Mouse (Mus musculus) kidney, embryonic 16.5 days (tissue): ENCODE measurements around the gene Notch4. TPM values are rescaled to one million over a fixed set of nuclear protein-coding genes. Genes with fewer than 3 reads are reported as not detected.

Source experiments
- ATAC-seq: fragments of 200-750 bp; cut with Nextera tagmentation; 2 replicates; pipeline ENCODE4 v1.8.0; 2017; ENCODE audit warnings: moderate TSS enrichment; ENCODE audit not compliant: low FRiP score, low TSS enrichment
- H3K27ac ChIP-seq: fragments of 300-500 bp; sonication (generic); 2 replicates; pipeline ENCODE4 v1.5.1; 2014; ENCODE audit warnings: low read length
- H3K27me3 ChIP-seq: fragments of 300-500 bp; sonication (generic); 2 replicates; pipeline ENCODE4 v1.6.1; 2014; ENCODE audit warnings: low read length, control low read depth, mixed read lengths; ENCODE audit not compliant: insufficient read depth
- H3K36me3 ChIP-seq: fragments of 300-500 bp; sonication (generic); 2 replicates; pipeline ENCODE4 v1.6.1; 2014; ENCODE audit warnings: low read length, control low read depth, mixed read lengths; ENCODE audit not compliant: insufficient read depth
- H3K4me1 ChIP-seq: fragments of 300-500 bp; sonication (generic); 2 replicates; pipeline ENCODE4 v1.6.1; 2014; ENCODE audit warnings: low read length, control low read depth, mixed read lengths; ENCODE audit not compliant: insufficient read depth
- H3K4me2 ChIP-seq: fragments of 300-500 bp; sonication (generic); replicated peaks from 2 replicates; pipeline ENCODE4 v1.6.1; 2014; ENCODE audit warnings: low read depth, low read length
- H3K4me3 ChIP-seq: fragments of 300-500 bp; sonication (generic); 2 replicates; pipeline ENCODE4 v1.5.1; 2014; ENCODE audit warnings: mild to moderate bottlenecking, low read length
- H3K9ac ChIP-seq: fragments of 300-500 bp; sonication (generic); replicated peaks from 2 replicates; pipeline ENCODE4 v1.6.1; 2014; ENCODE audit warnings: low read length
- H3K9me3 ChIP-seq: fragments of 300-500 bp; sonication (generic); 2 replicates; pipeline ENCODE4 v1.6.1; 2016; ENCODE audit warnings: low read length, control low read depth
- WGBS: fragments of 180-500 bp; shearing (Covaris S2); extraction: QIAGEN DNeasy Blood & Tissue Kit; methylation state at CpG from one replicate; pipeline ENCODE4 v1.1.7; 2014; 5-methylcytosine and 5-hydroxymethylcytosine counted together
- polyA plus RNA-seq: library from polyadenylated mRNA; unstranded; fragments of >200 nt; fragmentation: Nextera tagmentation; extraction: Ambion mirVana; gene quantifications from 2 replicates; pipeline ENCODE4 v1.2.1, GENCODE M21; 2015

Gene Notch4
- polyA plus RNA-seq, 1 experiment from 2014 or later, result 7.6 TPM

- Histone ChIP-seq H3K27me3 (no peaks in the 10 kb centered on the region), H3K9ac (peak overlapping the region; percentile 99), H3K9me3 (no peaks in the 10 kb centered on the region), H3K4me3 (peak overlapping the region; percentile 20), H3K4me1 (peaks cover 70% of the 10 kb centered on the region), H3K27ac (peak overlapping the region; percentile 100), H3K4me2 (peak overlapping the region; percentile 95), H3K36me3 (peaks cover 10% of the 10 kb centered on the region)
- WGBS, result 45% methylated on average over 15 of the region's 15 CpGs
- ATAC-seq, result no peak
These were observed 26.3 kb downstream of the Notch4 start for GRCm38 (mm10) chr17:34590154-34590987.

GRCm38 (mm10) chr17:34591029-34591993 lies 27.2 kb downstream of the Notch4 start, which contains the start of gene Pbx2:
Gene Pbx2, plus strand, starts transcription at chr17:34591266.
- 4% methylated on average over 21 of the region's 21 CpGs for WGBS
- Histone ChIP-seq H3K9me3 (no peaks in the 10 kb centered on the region), H3K36me3 (peaks cover 19% of the 10 kb centered on the region), H3K27me3 (no peaks in the 10 kb centered on the region), H3K4me1 (peaks cover 74% of the 10 kb centered on the region), H3K27ac (peak within 1 kb of the TSS; percentile 100), H3K4me2 (peak within 1 kb of the TSS; percentile 95), H3K9ac (peak within 1 kb of the TSS; percentile 99), H3K4me3 (peak within 1 kb of the TSS; percentile 88)
- peak; percentile 52 for ATAC-seq

- Histone ChIP-seq H3K9me3 (no peaks in the 10 kb centered on the region), H3K36me3 (peaks cover 19% of the 10 kb centered on the region), H3K27ac (peak overlapping the region; percentile 100), H3K4me2 (peak overlapping the region; percentile 95), H3K4me3 (peak overlapping the region; percentile 88), H3K9ac (peak overlapping the region; percentile 99), H3K27me3 (no peaks in the 10 kb centered on the region), H3K4me1 (peaks cover 77% of the 10 kb centered on the region)
- ATAC-seq, result peak; percentile 73
- 0% methylated on average over 26 of the region's 35 CpGs for WGBS
These were observed 27.9 kb downstream of the Notch4 start for GRCm38 (mm10) chr17:34591994-34592375.

GRCm38 (mm10) chr17:34592581-34593549 lies 28.8 kb downstream of the Notch4 start:
- peak overlapping the region; percentile 99 for H3K9ac ChIP-seq
- H3K9me3 ChIP-seq, result no peaks in the 10 kb centered on the region
- peak overlapping the region; percentile 88 for H3K4me3 ChIP-seq
- H3K4me1 ChIP-seq, result peaks cover 84% of the 10 kb centered on the region
- peaks cover 19% of the 10 kb centered on the region for H3K36me3 ChIP-seq
- H3K27me3 ChIP-seq, result no peaks in the 10 kb centered on the region
- peak overlapping the region; percentile 100 for H3K27ac ChIP-seq
- ATAC-seq, result peak; percentile 2; the same call in 1 of the 2 replicates
- under 1% methylated on average over 24 of the region's 32 CpGs for WGBS
- peak overlapping the region; percentile 95 for H3K4me2 ChIP-seq

- H3K27ac ChIP-seq, result peak overlapping the region; percentile 100
- WGBS, result 30% methylated on average over 33 of the region's 34 CpGs
- H3K4me1 ChIP-seq, result peaks cover 81% of the 10 kb centered on the region
These were observed 29.9 kb downstream of the Notch4 start for GRCm38 (mm10) chr17:34593752-34594525.

GRCm38 (mm10) chr17:34596098-34596497 lies 32.0 kb downstream of the Notch4 start:
- Histone ChIP-seq H3K36me3 (peaks cover 28% of the 10 kb centered on the region), H3K4me2 (peak overlapping the region; percentile 95; the same call in 1 of the 2 replicates), H3K9ac (no peak overlapping the region; the same call in 1 of the 2 replicates), H3K27me3 (no peaks in the 10 kb centered on the region), H3K4me3 (no peak overlapping the region), H3K27ac (no peak overlapping the region; the same call in 1 of the 2 replicates), H3K9me3 (no peaks in the 10 kb centered on the region), H3K4me1 (peaks cover 62% of the 10 kb centered on the region)
- no peak for ATAC-seq
- WGBS, result 45% methylated on average over 8 of the region's 8 CpGs

More at GRCm38 (mm10) chr17:34593752-34594525, 29.9 kb downstream of the Notch4 start:
- H3K9ac ChIP-seq, result peak overlapping the region; percentile 99
- H3K4me3 ChIP-seq, result peak overlapping the region; percentile 88
- no peaks in the 10 kb centered on the region for H3K9me3 ChIP-seq
- H3K36me3 ChIP-seq, result peaks cover 19% of the 10 kb centered on the region
- H3K27me3 ChIP-seq, result no peaks in the 10 kb centered on the region
- H3K4me2 ChIP-seq, result peak overlapping the region; percentile 95
- no peak for ATAC-seq

GRCm38 (mm10) chr17:34597566-34598095 lies 33.6 kb downstream of the Notch4 start, which contains the start of gene Ager:
Gene Ager, plus strand, starts transcription at chr17:34597862.
- WGBS, result 26% methylated on average over 5 of the region's 6 CpGs
- H3K4me1 ChIP-seq, result peaks cover 64% of the 10 kb centered on the region
- ATAC-seq, result no peak

GRCm38 (mm10) chr17:34599891-34600290 lies 35.8 kb downstream of the Notch4 start:
- Histone ChIP-seq H3K27me3 (no peaks in the 10 kb centered on the region), H3K27ac (no peak overlapping the region), H3K4me1 (peaks cover 55% of the 10 kb centered on the region), H3K4me3 (no peak overlapping the region), H3K4me2 (no peak overlapping the region), H3K9ac (no peak overlapping the region), H3K9me3 (no peaks in the 10 kb centered on the region), H3K36me3 (peaks cover 27% of the 10 kb centered on the region)
- ATAC-seq, result no peak
- WGBS, result 80% methylated on average over 9 of the region's 9 CpGs

More at GRCm38 (mm10) chr17:34597566-34598095, 33.6 kb downstream of the Notch4 start, which contains the start of gene Ager:
- no peak within 1 kb of the TSS for H3K4me3 ChIP-seq
- H3K9me3 ChIP-seq, result no peaks in the 10 kb centered on the region
- H3K36me3 ChIP-seq, result peaks cover 33% of the 10 kb centered on the region
- H3K4me2 ChIP-seq, result peak within 1 kb of the TSS; percentile 10; the same call in 1 of the 2 replicates
- no peaks in the 10 kb centered on the region for H3K27me3 ChIP-seq
- H3K9ac ChIP-seq, result peak within 1 kb of the TSS; percentile 56
- peak within 1 kb of the TSS; percentile 74 for H3K27ac ChIP-seq
